Mouse (Mus musculus) hindbrain, embryonic 12.5 days (tissue): ENCODE measurements at regions not wholly inside any gene's neighbourhood (a gene's known extent, or its start where the extent isn't known, plus 50 kb on each side); places are given as distances from the start of the nearest gene placed in this dataset.

Experiments used
- ATAC-seq: fragments of 200-750 bp; cut with Nextera tagmentation; 2 replicates; pipeline ENCODE4 v1.8.0; 2017; ENCODE audit warnings: moderate TSS enrichment; ENCODE audit not compliant: low FRiP score
- H3K27ac ChIP-seq: fragments of 300-500 bp; sonication (generic); 2 replicates; pipeline ENCODE4 v1.5.1; 2016; ENCODE audit warnings: mild to moderate bottlenecking
- H3K27me3 ChIP-seq: fragments of 300-500 bp; sonication (generic); 2 replicates; pipeline ENCODE4 v1.6.1; 2016; ENCODE audit warnings: mild to moderate bottlenecking
- H3K36me3 ChIP-seq: fragments of 300-500 bp; sonication (generic); 2 replicates; pipeline ENCODE4 v1.6.1; 2016; ENCODE audit warnings: mild to moderate bottlenecking
- H3K4me1 ChIP-seq: fragments of 300-500 bp; sonication (generic); 2 replicates; pipeline ENCODE4 v1.6.1; 2016
- H3K4me2 ChIP-seq: fragments of 300-500 bp; sonication (generic); replicated peaks from 2 replicates; pipeline ENCODE4 v1.6.1; 2016; ENCODE audit warnings: mild to moderate bottlenecking
- H3K4me3 ChIP-seq: fragments of 300-500 bp; sonication (generic); 2 replicates; pipeline ENCODE4 v1.5.1; 2016; ENCODE audit warnings: mild to moderate bottlenecking
- H3K9ac ChIP-seq: fragments of 300-500 bp; sonication (generic); 2 replicates; pipeline ENCODE4 v1.6.1; 2016; ENCODE audit warnings: mild to moderate bottlenecking, moderate library complexity
- H3K9me3 ChIP-seq: fragments of 300-500 bp; sonication (generic); replicated peaks from 2 replicates; pipeline ENCODE4 v1.6.1; 2016; ENCODE audit warnings: mild to moderate bottlenecking
- WGBS: fragments of 180-500 bp; shearing (Covaris S2); methylation state at CpG from one replicate; pipeline ENCODE4 v1.1.7; 2016; 5-methylcytosine and 5-hydroxymethylcytosine counted together

- WGBS = 53% methylated on average over 7 of the region's 7 CpGs
- Histone ChIP-seq H3K9ac (no peak overlapping the region), H3K27me3 (peaks cover 9% of the 10 kb centered on the region; the same call in 1 of the 2 replicates), H3K4me3 (no peak overlapping the region), H3K4me2 (no peak overlapping the region), H3K9me3 (no peaks in the 10 kb centered on the region), H3K27ac (no peak overlapping the region), H3K4me1 (no peaks in the 10 kb centered on the region), H3K36me3 (no peaks in the 10 kb centered on the region)
- no peak for ATAC-seq
Observed at GRCm38 (mm10) chrX:166645713-166646112, 60.2 kb upstream of the Egfl6 start.

GRCm38 (mm10) chrX:166641256-166641655 is 55.7 kb upstream of the Egfl6 start:
- no peaks in the 10 kb centered on the region for H3K36me3 ChIP-seq
- H3K9me3 ChIP-seq = no peaks in the 10 kb centered on the region
- no peaks in the 10 kb centered on the region for H3K4me1 ChIP-seq
- H3K4me3 ChIP-seq = no peak overlapping the region
- no peak for ATAC-seq
- H3K9ac ChIP-seq = no peak overlapping the region
- WGBS = 46% methylated on average over 3 of the region's 3 CpGs
- no peak overlapping the region for H3K4me2 ChIP-seq
- H3K27ac ChIP-seq = no peak overlapping the region
- H3K27me3 ChIP-seq = peaks cover 12% of the 10 kb centered on the region; the same call in 1 of the 2 replicates

DNA sequence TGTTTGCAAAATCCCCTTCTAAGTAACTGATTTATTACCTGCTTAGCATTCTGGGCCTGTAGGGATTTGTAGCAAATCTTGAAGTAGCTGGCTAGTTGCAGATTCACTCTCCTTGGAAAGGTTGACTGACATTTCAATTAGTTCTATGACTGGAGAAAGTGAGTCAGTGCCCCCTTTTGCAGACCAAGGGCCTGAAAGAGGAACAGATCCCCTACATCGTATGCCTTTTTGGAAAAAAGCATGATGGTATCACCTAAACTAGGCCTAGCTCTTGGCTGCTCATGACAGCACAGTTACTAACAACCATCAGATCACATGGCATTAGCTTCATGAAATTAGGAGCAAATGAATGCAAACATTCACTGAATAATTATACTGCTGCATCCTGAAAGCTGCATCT is 54.7 kb upstream of the Egfl6 start:
- Histone ChIP-seq H3K27me3 (peaks cover 7% of the 10 kb centered on the region; the same call in 1 of the 2 replicates), H3K36me3 (no peaks in the 10 kb centered on the region), H3K9ac (no peak overlapping the region), H3K4me3 (no peak overlapping the region), H3K4me2 (no peak overlapping the region), H3K4me1 (no peaks in the 10 kb centered on the region), H3K27ac (no peak overlapping the region), H3K9me3 (no peaks in the 10 kb centered on the region)
- no peak for ATAC-seq
- 88% methylated on average over 1 of the region's 1 CpGs for WGBS
